Mouse (Mus musculus): ENCODE data around the gene Pde2a.

Gene Pde2a

DNA sequence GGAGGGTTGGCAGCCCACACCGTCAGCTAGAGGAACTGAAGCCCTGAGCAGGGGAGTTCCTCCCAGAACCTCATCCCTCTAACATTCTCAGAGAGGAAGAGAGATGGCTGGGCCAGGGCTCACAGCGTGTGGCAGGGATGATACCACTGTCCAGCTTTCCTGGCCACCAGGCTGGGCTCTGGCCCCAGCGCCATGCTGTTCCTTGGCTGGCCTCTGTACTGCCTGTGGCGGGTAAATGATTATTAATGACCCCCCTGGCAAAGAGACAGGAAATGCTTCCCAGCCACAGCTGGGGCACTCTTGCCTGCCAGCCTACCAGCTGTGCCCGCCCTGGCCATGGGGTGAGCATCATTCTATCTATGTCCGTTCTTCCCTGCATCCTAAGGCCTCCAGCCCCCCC, 33.6 kb downstream of the Pde2a start:
- DNase-seq, result no peak

DNA sequence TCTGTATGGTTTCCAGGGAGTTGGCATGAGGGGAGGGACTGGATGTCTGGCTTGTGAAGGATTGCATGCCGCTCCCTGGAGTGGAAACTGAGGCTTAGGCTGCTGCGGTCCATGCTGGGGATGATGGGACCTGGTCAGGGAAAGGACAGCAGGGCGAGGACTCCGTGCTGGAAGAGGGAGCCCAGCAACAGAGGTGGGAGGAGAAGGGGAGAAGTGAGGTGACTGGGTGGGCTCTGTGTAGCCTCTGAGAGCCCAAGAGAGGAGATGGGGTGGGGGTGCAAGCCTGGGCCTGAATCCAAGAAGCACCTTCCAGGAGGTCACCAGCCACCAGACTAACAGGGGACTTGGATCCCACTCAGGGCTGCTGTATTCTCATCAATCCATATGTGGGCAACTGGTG, 34.8 kb downstream of the Pde2a start:
- no peak for DNase-seq

DNA sequence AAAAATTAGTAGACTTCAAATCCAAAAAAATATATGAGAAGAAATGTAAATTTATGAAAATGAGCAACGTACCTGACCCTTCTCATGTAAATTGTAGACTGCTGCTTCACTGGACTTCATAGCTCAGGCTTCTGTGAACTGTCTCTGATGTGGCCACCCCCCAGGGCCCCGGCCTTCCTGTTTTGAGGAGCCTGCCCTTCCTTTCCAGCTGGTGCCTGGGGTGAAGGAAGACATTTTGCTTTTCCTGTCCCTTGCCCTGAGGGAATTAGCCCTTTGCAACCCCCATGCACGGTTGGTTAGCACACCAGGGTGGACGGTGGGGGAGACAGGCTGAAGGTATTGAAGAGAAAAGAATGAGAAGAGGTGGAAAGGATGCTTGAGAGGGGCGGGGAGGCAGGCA, 35.3 kb downstream of the Pde2a start:
- no peak for DNase-seq

DNA sequence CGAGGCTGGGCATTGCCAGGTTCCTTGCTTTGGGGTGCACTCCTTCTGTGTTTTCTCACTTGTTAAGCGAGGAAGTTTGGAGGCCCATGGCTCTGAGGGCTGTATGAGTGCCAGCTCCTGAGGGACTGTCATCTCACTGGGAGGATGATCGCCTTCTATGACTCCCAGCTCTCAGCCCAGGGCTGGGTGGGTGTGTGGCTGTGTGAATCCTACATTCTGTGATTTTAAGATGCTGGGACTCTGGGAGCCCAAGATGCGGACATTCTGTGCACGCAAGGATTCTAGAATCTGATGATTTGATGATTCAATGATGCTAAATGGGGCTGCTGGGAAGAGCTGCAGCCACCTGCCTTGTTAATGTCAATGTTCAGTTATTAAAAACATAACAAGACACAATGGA, 35.8 kb downstream of the Pde2a start:
- DNase-seq, result no peak

DNA sequence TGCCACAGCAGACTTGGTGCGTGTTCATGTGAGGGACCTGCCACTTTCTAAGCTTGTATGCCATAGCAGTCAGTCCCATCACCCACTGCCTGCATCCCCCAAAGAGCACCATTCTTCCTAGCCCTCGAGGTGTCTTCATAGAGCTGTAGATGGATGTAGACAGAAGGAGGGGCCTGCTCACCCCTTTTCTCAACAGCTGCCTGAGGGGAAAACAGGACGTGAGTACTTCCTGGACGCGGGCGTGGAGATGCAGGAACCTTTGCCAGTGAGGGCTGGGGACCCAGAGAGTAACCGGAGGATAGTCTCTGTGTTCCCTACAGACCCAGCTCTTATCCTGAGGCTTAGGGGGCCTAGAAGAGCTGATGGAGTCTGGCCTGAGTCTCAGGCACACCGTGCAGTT, 36.3 kb downstream of the Pde2a start:
- no peak for DNase-seq

DNA sequence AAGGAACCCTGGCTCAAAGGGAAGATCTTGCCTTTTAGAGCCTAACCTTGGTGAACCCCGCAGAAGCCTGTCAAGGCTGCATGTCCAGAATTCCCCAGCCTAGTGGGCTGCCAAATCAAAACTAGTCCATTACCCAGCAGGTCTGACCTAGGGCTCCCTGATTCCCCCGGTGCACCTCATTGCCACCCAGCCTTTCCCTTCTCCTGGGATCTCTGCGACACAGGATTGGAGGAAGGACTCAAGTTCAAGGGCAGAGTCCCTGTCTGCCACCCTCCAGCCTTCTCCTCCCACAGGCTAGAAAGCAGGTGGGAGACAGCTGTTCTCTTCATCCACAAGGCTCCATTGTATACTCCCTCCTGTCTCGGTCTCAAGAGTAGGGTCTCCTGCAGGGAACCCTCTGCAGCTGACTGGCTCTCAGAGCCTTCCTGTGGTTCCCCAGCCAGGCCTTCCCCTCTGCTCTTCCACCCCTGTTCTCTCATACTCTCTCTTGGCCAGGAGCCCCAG, 36.8 kb downstream of the Pde2a start:
- DNase-seq, result no peak

DNA sequence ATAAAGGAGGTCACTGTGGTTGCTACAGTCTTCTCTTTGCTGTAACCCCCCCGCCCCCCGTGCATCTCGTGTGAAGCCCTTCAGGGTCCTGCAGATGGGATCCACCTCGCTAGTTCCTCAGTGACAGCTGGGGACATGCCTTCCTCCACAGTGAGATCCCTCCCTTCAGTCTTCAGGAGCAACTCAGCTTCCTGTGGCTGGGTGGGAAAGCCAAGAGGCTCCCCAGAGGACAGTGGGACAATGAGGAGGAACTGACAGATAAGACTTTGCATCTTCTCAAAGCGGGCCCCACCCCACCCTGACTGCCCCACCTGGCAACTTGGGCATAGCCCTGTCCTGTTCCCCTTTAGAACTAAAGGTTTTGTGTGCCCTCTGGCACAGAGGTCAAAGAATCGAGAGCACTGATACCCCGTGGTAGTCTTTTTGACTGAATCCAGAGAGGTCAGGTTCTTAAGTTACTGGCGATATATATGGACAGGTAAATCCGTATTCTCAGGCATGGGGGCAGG, 37.9 kb downstream of the Pde2a start:
- no peak for DNase-seq

DNA sequence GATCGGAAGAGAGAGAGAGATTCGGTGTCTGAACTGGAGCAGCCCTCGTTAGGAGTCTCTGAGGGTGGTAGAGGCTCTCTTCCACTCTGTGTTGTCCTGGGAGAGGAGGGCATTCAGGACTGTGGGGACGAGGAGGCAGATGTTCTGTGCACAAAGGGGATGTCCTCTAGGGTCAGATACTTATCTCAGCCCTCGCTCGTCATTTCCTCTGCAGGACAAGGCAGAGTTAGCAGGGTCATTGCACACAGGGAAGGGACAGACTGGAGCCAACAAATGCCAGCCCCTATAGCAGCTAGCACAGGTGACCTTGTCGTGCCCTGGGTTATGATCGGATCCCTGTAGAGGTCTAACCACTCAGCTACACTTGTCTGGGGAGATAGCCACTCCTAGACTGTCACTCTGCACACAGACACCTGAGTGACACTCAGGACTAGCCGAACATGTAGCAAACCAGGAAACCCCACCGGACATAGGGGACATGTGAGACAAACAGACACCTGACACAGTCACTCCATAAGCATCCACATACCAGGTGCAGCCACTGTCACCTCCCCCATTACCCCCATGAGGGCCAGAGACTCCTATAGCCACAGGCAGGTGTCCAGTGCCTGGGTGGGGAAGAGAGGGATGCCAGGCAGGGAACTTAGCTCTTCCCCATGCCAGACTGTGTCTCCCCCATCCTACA, 38.6 kb downstream of the Pde2a start:
- DNase-seq, result no peak

DNA sequence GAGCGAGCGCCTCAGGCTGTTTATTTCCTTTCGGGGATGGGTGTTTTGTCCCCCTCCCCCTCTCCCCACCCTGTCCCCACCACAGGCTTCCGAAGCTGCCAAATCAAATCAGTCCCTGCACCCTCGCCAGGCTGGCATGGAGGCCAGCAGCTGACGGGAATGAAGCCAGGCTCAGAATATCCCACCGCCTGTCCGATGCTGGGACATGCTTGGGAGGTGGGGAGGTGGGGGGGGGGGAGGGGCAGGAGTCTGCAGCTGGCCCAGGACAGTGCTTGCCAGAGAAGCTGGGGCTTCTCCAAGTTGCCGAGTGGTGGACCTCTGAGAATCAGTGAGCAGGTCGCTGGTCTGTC, 39.1 kb downstream of the Pde2a start:
- no peak for DNase-seq

DNA sequence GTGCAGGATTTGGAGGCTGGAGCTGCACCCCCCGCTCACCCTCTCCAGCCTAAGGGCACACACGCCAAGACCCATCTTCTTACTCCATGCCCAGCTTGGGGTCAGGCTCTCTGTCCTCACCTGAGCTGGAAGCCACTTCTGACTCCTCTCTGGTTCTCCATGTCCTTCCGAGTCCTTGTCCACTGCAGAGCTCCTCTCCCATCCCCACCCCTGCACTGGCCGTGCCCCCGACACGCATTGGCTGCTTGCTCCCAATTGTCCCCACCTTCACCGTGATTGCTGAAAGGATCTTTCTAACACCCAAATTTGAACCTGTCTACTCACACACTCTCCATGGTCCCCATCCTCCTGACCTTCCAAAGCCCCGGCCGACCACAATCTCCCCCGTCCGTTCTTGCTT, 40.1 kb downstream of the Pde2a start:
- no peak for DNase-seq

DNA sequence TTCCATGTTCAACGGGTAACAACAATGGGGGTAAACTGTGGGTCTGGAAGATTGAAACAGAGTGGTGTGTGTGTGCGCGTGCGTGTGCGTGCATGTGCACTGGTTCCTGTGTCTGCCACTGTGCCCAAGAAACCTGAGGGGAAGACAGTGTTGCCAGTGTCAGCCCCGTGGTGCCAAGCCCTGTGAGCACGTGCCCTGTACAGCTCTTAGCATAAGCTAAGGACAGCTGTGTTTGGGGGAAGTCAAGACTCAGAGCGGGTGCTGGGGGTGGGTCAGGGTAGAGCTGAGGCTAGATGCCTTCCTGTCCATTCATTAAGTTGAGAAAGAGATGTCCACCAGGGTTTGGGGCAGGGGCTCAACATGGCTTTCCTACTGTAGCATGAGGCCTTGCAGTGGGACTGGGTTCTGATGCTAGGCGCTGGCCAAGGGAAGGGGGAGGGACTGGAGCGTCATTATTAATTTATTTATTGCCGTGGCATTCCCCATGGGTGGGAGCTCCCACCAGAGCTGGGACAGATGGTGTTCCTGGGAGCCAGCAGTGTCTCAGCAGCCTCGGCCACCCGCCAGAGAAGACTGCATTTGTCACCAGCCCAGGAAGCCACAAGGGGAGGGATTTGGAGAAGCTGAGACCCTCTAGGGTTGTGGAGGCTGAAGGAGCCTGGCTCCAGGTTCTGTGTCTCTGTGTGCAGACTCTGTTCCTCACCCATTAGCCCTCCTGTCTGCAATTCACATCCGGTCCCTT, 41.0 kb downstream of the Pde2a start:
- DNase-seq, result no peak

DNA sequence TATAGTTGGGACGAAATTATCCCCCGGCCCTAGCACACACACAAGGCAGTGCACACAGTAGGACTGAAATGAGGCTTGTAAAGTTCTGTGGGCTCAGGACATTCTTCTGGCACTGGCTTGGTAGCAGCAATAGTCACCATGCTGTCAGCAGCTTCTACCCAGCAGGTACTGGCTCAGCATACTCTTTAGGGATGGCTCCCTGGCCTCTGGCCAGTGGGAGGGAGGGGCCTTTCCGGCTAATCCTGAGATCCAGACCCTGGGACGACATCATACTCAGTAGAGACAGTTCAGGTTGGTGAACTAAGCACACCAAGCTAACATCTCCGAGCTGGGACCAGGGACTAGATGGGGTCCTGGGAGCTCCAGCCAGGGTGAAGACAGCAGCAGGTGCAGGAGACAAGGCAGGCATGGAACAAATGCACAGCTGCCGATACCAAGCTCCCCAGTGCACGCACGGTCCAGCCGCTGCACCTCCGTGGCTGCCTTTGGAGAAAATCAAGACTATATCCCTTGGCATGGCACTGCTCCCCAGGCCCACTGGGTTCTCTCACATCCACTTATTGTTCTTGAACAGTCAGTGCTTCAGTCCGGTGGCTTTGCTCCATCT, 42.3 kb downstream of the Pde2a start:
- no peak for DNase-seq

DNA sequence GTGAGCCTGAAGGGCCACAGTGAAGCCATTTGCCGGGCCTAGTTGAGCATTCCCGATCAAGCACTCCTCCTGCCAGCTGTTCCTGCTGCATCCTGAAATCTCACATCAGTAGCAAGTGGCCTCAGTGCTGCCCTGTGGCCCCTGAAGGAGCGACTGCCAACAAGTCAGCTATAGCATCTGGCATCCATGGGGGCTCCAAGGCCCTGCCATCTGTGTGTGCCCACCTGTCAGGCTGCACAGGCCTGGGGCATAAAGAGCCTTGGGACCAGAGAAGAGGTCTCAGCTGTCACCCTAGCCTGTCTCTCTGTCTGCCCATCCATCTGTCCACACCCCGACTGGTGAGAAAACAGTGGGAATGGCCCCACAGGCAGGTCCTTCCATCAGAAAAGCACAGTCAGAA, 43.4 kb downstream of the Pde2a start:
- DNase-seq, result no peak

DNA sequence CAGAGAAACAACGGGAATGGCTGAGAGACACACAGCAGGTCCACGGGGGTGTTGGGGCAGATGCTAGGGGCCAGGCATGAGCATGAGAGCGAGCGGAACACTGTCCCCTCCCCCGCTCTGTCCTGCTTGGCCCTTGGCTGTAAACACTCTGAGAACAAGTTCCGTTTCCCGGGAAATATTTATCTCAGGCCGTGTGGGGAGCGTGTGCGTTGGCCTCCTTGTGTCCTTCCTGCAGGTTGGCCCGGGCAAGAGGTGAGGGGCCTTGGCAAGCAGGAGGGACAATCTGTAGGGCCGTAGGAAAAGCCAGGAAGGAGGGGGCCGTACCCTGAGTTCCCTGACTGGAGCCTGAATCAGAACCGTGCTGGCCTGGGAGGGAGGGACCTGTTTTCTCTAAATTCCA, 43.9 kb downstream of the Pde2a start:
- no peak for DNase-seq

DNA sequence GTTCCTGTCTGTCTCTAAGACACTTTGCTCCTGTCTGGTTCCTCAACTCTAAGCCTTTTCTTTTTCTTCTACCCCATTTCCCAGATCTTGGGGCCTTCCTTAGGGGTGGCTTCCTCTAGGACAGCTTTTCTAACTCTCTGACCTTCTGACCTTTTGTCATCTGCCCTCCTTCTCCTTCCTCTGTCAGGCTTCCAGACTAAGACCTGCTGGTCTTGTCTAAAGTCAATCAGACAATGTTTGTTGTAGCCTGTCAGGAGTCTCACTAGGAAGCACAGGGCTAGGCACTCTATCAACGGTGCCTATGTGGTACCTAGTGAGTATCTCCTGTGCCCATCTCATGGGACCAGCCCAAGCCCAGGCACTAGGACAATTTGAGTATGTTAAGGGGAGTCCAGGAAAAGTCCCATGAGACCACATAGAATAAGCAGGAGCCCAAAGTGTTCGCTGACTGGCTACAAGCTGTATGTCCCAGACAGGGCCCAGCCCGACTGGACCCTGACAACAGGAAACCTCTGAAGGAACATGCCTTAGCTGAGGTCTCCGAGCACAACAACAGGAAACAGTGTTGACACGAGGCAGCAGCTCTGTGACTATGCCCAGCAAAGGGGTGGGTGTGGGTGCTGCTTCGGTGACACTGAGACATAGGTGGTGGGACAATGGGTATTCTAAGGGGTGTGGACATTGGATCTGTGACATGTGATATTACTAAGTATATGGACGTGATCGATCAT, 44.5 kb downstream of the Pde2a start:
- no peak for DNase-seq

DNA sequence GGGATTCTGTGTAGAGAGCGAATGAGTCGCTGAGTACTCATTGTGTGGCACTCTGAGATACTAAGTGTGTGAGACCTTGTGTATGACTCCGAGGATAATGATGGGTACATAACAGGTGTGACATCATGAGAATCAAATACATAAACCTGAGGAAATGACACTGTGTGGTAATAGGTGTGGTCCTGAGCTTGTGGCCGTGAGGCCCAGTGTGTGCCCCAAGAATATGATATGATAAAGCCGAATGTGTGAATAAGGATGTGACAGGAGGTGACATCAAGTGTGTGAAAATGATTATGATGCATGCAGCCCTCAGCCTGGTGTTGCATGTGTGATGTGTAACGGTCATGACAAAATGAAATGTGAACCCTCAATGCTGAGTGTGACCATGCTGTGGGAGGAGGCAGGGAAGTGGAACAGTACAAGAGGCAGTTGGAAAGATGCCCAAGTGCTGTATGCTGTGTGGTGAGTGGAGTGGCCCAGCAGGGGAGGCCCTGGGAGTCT, 45.1 kb downstream of the Pde2a start:
- no peak for DNase-seq

DNA sequence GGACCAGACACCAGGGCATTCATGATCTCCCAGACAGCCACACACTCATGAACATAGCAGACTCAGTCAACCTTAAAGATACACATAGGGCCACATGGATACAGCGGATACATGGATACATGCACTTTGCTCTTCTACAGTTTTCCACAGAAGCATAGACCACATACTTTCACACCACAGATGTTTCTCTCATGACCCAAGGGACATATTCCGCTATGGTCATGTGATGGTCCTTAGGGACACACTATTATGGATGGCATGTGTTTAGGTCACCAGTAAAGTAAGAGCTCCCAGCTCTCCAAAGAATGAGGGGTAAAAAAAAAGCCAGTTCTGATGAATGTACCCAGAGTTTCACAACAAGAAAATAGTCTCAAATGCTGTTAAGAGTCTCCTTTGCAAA, 49.9 kb downstream of the Pde2a start:
- DNase-seq, result no peak

DNA sequence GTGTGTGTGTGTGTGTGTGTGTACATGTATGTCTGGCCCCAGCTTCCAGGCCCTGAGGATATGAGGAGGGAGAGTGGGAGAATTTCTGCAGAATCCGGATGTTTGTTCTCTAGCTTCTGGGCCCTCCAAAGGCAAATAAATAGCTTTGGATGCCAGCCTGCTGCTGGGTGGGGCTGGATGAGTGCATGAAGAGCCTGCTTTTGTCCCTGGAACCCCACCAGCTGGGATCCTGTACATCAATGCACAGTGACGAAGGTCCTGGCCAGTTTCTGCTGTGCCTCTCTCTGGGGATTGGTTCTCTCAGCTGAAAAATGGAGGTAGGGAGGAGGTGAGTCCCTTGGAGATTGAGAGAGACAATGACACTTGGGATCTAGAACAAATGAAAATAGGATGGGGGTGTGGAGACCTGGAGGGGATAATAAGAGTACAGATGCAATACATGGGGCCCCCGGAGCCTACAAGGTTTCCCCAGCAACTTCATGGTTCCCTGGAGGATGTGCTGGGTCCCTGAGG, 50.5 kb downstream of the Pde2a start:
- no peak for DNase-seq

DNA sequence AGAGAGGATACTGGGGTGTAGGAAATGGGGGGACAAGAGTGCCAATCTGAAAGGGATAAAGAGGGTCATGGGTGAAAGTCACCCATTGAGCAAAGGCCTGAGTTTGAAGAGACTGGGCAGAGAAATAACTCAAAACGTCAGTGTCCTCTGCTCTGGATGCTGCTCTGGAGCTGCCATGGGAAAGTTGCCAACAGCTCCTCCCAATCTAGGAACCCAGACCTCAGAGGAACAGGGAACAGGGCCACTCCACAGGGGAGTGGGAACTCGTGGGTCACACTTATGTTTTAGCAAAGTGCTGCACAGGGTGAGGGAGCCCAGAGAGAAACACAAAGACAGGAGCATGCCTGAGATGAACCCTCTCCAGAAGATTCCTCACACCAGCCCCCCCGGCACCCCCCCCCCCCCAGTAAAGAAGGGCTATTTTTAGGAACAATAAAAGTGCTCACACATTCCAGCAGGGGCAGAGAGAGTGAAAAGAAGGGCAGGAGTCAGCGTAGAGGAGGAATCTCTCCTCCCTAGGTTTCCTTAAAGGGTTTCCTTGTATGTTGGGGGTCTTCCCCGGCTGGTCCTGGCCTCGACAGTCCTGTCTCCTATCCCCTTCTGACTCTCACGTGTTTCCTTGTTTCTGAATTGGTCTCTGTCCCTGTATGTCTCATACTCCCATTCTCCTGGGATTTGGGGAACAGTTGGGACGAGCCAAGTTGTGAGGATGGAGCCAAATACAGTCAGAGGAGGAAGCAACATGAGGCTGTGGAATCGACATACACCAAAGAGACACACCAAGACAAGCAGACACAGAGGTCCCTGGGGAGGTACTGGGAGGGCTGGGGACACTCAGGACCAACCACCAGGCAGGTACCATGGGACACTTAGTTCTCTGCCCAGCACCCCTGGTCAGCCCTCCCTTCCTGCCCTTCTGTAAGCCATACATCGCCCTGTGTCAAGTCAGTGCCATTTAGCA, 51.4 kb downstream of the Pde2a start:
- no peak for DNase-seq

DNA sequence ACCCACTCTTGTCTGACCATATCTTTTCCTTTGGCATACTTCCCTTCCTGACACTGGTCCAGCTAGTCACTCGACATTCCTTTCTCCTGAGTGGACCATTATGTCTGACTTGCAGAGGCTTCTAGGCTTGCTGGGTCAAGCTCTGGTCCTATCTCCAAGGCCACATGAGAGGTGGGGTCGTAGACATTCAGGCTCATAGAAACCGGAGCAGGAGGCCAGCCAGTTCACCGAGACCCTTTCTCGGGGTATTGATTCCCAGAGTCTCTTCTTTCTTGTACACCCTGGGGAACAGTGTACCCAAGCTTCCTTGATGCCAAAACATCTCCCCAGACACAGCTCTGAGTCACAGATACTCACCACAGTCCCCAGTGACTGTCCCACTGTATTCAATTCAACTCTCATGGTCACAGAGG, 52.9 kb downstream of the Pde2a start:
- no peak for DNase-seq

DNA sequence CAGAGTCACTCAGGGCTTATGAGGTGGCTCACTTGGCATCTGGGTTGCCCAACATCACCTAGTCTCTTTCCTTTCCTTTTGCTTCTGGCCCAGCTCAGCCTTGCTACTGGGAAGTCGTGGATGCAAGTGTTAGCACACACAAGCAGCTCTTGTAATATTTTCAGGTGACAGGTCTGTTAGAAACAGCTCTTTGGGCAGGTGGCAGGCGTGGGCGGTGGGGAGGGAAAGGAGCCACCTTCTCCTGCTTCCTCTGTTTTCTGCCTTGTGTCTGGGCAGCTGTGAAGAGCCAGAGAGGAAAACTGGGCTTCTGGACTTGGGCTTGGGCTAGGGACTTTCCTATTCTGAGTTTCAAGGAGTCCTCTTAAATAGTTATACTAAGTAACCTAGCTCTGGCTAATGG, 54.5 kb downstream of the Pde2a start:
- DNase-seq, result no peak

DNA sequence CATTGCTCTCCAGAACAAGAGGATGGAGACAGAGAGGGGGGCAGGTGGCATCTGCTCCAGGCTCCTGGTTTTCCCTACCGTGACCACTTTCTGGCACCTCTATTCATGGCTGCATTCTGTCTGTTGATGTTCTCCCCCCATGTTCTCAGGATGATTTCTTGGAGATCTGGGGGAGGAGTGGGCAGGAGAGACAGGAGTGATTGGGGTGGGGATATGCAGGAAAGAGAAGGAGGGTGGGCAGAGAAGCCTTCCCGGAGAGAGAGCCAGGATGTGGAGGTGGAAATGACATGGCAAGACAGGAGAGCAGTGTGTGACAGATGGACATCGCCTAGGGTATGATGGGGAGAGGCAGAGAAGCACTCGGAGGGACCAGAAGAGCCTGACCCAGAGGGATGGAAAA, 55.0 kb downstream of the Pde2a start:
- no peak for DNase-seq
